Mouse (Mus musculus): ENCODE measurements around the gene Olfm1.

Olfm1 gene

GRCm38 (mm10) chr2:28227589-28228191 is 34.9 kb downstream of the Olfm1 start:
- in situ Hi-C loops (cut with MboI; ENCODE audit: low sequenced_read_pairs): no loop called here

DNA sequence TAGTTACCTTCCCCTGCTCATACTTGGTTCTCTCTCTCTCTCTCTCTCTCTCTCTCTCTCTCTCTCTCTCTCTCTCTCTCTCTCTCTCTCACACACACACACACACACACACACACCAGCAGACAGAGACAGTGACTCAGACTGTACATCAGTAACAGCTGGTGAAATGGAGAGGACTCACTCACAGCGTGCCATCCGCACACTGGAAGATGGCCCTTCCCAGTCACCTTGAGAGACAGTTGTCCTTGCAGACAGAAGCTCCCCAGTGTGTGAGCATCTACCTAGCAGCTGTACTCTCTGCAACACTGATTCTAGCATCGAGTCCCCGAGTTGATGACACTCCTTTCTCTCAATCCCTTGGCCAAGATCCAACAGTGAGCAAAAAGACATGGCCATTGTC is 35.6 kb downstream of the Olfm1 start:
- in situ Hi-C loops (cut with MboI; ENCODE audit: low sequenced_read_pairs): no loop called here

DNA sequence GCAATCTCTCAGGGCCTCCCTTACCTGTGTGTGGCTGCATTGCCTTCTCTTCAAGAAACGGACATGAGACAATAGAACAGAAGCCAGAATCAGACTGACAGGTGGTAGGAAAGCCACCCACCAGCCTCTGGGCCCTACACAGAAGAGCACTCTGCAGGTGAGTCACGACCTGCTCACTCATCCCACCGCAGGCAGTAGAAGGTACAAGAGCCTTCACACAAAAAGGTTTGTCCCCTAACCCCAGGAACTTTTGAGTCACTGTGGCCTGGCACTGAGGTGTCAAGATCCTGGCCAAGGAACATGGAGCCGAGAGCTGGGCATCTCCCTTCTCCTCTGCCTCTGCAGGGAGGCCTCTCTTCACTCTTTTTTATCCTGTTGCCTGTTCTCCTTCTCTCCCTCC is 42.3 kb downstream of the Olfm1 start:
- in situ Hi-C loops (cut with MboI; ENCODE audit: low sequenced_read_pairs): no loop called here

- in situ Hi-C loops (cut with MboI; ENCODE audit: low sequenced_read_pairs): no loop called here
Measured at GRCm38 (mm10) chr2:28236447-28236846, 43.7 kb downstream of the Olfm1 start.

GRCm38 (mm10) chr2:28239616-28240015 is 46.8 kb downstream of the Olfm1 start:
- in situ Hi-C loops (cut with MboI; ENCODE audit: low sequenced_read_pairs): no loop called here

- in situ Hi-C loops (cut with MboI; ENCODE audit: low sequenced_read_pairs): no loop called here
Measured at GRCm38 (mm10) chr2:28240920-28241319, 48.1 kb downstream of the Olfm1 start.

DNA sequence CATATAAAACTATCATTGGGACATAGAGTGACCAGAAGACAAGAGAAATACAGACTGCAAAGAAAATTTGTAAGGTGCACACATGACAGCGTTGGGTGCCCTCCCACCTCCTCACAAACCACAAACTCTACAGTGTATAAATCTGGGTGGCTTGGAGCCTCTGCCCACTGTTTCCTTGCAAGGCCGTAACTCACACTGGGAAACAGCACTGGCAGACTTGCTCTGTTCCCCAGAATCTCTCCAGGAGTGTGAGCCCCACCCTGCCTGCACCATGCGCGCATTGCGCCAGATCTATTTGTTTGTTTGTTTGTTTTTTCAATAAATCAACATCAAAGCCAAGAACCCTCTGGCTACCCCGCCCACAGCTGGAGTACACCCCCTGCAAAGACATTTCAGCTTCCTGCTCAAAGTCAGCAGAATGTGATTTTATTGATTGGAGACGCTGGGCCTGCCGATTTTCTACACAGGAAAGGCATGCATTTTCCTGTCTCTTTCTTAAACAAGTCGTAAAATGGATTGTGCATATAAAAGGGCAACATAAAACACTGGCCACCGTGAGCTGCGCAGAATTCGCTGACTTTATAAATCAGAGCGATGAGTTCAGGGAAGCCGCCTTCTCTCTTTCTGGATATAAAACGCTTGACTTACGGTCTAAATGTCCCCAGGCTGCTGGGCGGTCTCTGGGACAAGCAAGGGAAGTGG is 48.9 kb downstream of the Olfm1 start:
- in situ Hi-C loops (cut with MboI; ENCODE audit: low sequenced_read_pairs): no loop called here

DNA sequence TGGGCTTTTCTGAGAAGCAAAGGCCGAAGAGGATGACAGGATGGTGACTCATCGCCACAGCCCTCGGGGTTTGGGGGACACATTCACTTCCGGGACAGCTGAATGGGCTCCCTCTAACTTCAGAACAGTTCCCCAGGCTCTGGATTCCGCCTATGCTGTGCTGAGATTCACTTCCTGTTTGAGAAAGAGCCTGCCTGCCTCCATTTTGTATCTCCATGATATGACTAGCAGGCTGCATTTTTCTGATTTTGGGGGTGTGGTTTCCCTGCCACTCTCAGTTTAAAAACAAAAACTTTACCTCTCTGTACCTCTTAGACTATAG is 49.4 kb downstream of the Olfm1 start:
- in situ Hi-C loops (cut with MboI; ENCODE audit: low sequenced_read_pairs): no loop called here

DNA sequence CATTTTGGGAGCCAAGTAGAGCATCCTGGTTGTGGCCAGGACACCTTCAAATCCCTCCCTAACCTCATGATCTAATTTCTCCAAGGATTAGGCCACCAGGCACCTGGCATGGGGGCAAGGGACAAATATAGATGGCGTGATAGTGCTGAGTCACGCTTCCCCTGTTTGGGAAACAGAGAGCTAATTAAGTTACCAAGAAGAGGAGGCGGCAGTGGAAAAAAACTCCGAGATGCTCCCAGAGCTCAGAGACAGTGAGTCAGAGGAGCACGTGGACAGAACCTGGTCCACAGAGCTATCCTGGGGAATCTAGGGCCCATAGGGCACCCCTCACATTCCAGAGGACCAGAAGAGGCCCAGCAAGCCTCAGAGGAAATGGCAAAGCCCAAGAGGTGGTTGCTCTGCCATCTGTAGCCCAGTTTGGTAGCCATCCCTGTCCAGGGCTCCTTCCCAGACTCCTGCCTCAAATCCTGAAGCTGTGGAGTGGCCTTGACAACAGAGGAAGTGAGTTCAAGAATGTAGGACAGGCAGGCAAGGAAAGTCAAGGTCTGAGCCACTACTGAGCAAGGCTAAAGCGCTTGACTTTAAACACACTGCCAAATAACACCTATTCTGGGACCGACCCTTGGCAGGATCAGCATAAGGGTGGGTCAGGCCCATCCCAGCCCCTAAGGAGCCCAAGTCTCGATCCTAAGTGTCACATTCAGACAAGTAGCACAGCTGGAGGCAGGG is 52.0 kb downstream of the Olfm1 start:
- in situ Hi-C loops (cut with MboI; ENCODE audit: low sequenced_read_pairs): no loop called here

DNA sequence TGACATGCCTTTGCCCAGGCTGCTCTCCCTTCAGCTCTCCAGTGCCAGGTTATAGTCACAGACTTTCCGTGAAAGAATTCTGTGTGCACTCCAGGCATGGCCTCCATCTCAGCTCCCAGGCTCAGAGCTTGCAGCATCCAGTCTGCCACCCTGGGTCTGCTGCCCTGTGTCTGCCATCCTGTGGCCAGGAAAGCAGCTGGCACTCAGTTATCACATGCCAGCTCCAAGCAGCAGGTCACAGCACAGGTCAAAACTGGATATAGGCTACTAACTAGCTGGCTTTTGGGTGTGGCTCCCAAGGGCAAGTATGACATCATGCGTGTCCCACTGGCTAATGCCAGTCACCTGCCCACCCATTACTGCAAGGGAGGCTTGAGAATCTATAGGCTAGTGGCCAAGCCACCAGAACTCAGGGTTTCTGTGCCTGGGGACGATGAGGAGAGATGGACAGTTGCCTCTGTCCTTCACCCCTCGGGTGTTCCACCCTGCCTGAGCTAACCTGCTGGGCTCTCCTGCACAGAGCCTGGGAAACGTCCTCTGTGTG is 53.4 kb downstream of the Olfm1 start:
- in situ Hi-C loops (cut with MboI; ENCODE audit: low sequenced_read_pairs): no loop called here

- in situ Hi-C loops (cut with MboI; ENCODE audit: low sequenced_read_pairs): no loop called here
Measured at GRCm38 (mm10) chr2:28247098-28247497, 54.3 kb downstream of the Olfm1 start.

GRCm38 (mm10) chr2:28252554-28252953 is 59.8 kb downstream of the Olfm1 start:
- in situ Hi-C loops (cut with MboI; ENCODE audit: low sequenced_read_pairs): no loop called here

DNA sequence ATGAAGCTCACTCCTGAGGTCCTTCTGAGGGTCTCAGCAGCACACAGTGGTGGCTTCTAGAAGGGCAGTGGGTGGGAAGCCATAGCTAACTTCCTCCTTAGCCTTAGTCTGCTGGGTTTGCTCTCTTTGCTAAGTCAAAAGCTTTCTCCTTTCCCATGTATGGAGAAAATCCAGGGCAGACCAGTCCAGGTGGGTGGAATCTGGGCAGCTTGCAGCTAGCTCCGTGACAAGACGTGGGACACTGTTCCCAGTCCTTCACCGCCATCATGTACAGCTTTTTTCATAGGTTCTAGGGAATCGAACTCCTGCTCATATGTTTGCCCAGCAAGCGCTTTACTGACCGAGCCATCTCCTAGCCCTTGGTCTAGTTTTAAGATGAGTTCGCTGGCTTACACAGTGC is 63.2 kb downstream of the Olfm1 start:
- in situ Hi-C loops (cut with MboI; ENCODE audit: low sequenced_read_pairs): no loop called here

GRCm38 (mm10) chr2:28261438-28261837 is 68.6 kb downstream of the Olfm1 start:
- in situ Hi-C loops (cut with MboI; ENCODE audit: low sequenced_read_pairs): no loop called here

DNA sequence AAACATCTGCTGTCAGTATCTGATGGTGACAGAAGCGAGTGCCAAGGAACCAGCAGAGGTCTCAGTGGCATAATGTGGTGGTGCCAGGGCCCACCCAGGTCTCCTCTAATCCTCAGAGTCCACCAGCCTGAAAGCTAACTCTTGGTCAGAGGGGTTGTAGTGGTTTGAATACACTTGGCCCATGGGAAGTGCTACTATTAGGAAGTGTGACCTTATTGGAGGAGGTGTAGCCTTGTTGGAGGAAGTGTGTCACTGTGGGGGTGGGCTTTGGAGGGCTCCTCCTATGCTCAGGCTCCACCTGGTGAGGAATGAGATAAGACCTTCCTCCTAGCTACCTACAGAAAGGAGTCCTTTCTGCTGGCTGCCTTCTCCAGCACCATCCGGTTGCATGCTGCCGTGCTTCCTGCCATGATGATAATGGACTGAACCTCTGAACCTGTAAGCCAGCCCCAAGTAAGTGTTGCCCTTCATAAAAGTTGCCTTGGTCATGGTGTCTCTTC is 75.0 kb downstream of the Olfm1 start:
- in situ Hi-C loops (cut with MboI; ENCODE audit: low sequenced_read_pairs): no loop called here

- in situ Hi-C loops (cut with MboI; ENCODE audit: low sequenced_read_pairs): no loop called here
Measured at GRCm38 (mm10) chr2:28270561-28270960, 77.8 kb downstream of the Olfm1 start.

- in situ Hi-C loops (cut with MboI; ENCODE audit: low sequenced_read_pairs): no loop called here
Measured at GRCm38 (mm10) chr2:28272218-28272965, 79.6 kb downstream of the Olfm1 start.

- in situ Hi-C loops (cut with MboI; ENCODE audit: low sequenced_read_pairs): no loop called here
Measured at GRCm38 (mm10) chr2:28274006-28274405, 81.2 kb downstream of the Olfm1 start.

DNA sequence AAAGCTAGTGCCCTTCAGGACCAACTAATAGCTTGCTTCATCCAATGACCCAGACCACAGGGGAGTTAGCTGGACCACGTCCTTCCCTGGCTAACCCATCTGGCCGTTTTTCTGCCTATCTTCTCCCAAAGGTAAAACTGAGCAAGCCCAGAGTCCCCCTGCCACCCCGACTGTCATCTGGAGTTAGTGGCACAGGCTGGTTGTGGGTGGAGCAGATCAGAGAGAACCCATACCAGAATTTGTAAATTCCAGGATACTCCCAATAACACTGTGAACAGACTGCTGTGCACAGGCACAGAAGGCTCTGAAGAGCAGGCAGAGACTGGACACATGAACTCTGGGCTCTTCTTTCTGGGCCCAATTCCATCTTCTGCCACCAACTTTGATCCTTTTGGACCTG is 82.6 kb downstream of the Olfm1 start:
- in situ Hi-C loops (cut with MboI; ENCODE audit: low sequenced_read_pairs): no loop called here

DNA sequence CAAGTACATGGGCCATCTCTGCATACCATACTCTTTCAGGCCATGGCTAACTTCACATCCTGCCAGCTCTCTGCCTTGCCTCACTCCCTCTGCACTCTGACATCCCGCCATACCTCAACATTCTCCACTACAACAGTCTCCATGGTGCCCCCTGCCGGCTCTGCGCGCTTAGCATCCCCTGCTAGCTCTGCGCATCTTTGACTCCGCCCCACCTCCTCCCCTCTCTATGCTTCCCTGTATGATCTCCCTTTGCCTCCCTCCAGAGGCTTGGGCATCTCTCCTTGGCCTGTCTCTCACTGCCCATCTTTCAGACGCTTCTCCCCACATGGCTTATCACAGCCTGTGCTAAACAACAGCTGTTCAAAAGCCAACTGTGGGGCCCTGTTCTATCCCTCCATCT is 85.4 kb downstream of the Olfm1 start:
- in situ Hi-C loops (cut with MboI; ENCODE audit: low sequenced_read_pairs): no loop called here

DNA sequence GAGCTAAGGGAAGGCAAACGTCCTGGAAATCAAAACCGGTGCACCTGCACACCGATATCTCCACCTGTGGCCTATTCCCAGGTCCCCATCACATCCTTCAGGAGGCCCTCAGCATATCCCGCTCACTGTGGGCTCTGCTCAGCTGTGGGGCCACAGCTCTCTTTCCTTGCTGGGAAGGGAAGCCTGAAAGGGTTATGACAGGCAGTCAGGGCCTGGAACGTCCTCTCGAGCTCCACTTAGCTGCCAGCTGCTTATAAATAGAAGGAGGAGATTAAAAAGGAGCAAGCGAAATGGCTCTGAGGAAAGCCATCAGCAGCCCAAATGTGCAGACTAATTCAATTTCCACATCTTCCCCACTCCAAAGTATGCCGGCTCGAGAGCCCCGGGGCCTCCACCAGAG is 86.1 kb downstream of the Olfm1 start:
- in situ Hi-C loops (cut with MboI; ENCODE audit: low sequenced_read_pairs): no loop called here
